In genomic region chr6:136763912-136764311, GRCm38 (mm10) we compare ENCODE assay signal across 21 mouse cellular contexts. TPM values are rescaled to one million over a fixed set of nuclear protein-coding genes. Genes with fewer than 3 reads are reported as not detected.
DNase-seq lines count a peak whose midpoint lies in the region; ATAC-seq lines count a peak whose summit lies in the region.
"Had no signal": no experiment of that assay in that cellular context is flagged by ENCODE, and none has a peak within 500 bp of the region (broad histone marks: within the 10 kb centered on the region; RNA-seq: fewer than 3 reads in every experiment).

No protein-coding gene starts in this region.

- H3K27ac ChIP-seq in heart, embryonic 10.5 days, result no peak overlapping the region
- H3K27ac ChIP-seq in hindbrain, embryonic 16.5 days (ENCODE audit: low read depth, low read length), result no peak overlapping the region
- no peak overlapping the region for H3K27ac ChIP-seq in hindbrain, embryonic 10.5 days
- no peak overlapping the region for H3K27ac ChIP-seq in midbrain, embryonic 14.5 days (replicated peaks; ENCODE audit: low read depth, low read length)
- no peak overlapping the region for H3K27ac ChIP-seq in midbrain, embryonic 15.5 days
- H3K27ac ChIP-seq in stomach, embryonic 16.5 days (ENCODE audit: low read length), result no peak overlapping the region
- H3K27ac ChIP-seq: hindbrain, embryonic 14.5 days; limb, embryonic 15.5 days; neural tube, embryonic 13.5 days had no signal

- H3K4me1 ChIP-seq in heart, embryonic 10.5 days, result peaks cover 11% of the 10 kb centered on the region; the same call in 1 of the 2 replicates
- H3K4me1 ChIP-seq in hindbrain, embryonic 16.5 days (ENCODE audit: control insufficient read depth, insufficient read depth, low read depth, low read length), result no peaks in the 10 kb centered on the region
- no peaks in the 10 kb centered on the region for H3K4me1 ChIP-seq in hindbrain, embryonic 10.5 days (replicated peaks)
- no peaks in the 10 kb centered on the region for H3K4me1 ChIP-seq in midbrain, embryonic 14.5 days (ENCODE audit: control insufficient read depth, insufficient read depth, low read length)
- no peaks in the 10 kb centered on the region for H3K4me1 ChIP-seq in midbrain, embryonic 15.5 days
- H3K4me1 ChIP-seq in stomach, embryonic 16.5 days (ENCODE audit: control insufficient read depth, insufficient read depth, low read length), result no peaks in the 10 kb centered on the region
- H3K4me1 ChIP-seq: limb, embryonic 15.5 days; neural tube, embryonic 13.5 days had no signal

- H3K9me3 ChIP-seq in heart, embryonic 10.5 days, result no peaks in the 10 kb centered on the region
- H3K9me3 ChIP-seq in hindbrain, embryonic 16.5 days (ENCODE audit: control insufficient read depth, low read length), result no peaks in the 10 kb centered on the region
- H3K9me3 ChIP-seq in hindbrain, embryonic 10.5 days, result no peaks in the 10 kb centered on the region
- no peaks in the 10 kb centered on the region for H3K9me3 ChIP-seq in midbrain, embryonic 14.5 days (ENCODE audit: control insufficient read depth, low read length)
- no peaks in the 10 kb centered on the region for H3K9me3 ChIP-seq in midbrain, embryonic 15.5 days
- H3K9me3 ChIP-seq in stomach, embryonic 16.5 days (replicated peaks; ENCODE audit: control insufficient read depth, low read length), result no peaks in the 10 kb centered on the region
- H3K9me3 ChIP-seq: limb, embryonic 15.5 days; neural tube, embryonic 13.5 days had no signal

- H3K9ac ChIP-seq in hindbrain, embryonic 16.5 days (ENCODE audit: low read depth, low read length), result no peak overlapping the region
- no peak overlapping the region for H3K9ac ChIP-seq in midbrain, embryonic 14.5 days (replicated peaks; ENCODE audit: low read length)
- H3K9ac ChIP-seq in midbrain, embryonic 15.5 days, result no peak overlapping the region
- no peak overlapping the region for H3K9ac ChIP-seq in stomach, embryonic 16.5 days (ENCODE audit: low read length)
- H3K9ac ChIP-seq: hindbrain, embryonic 14.5 days; limb, embryonic 15.5 days; neural tube, embryonic 13.5 days had no signal

- peak; percentile 75 for ATAC-seq in hindbrain, embryonic 16.5 days
- no peak for ATAC-seq in midbrain, embryonic 14.5 days (ENCODE audit: low FRiP score, low TSS enrichment)
- no peak for ATAC-seq in midbrain, embryonic 15.5 days (replicated peaks)
- ATAC-seq in stomach, embryonic 16.5 days (ENCODE audit: insufficient read depth, low FRiP score), result 0 out of 2 replicates have a peak, but pooled peaks have one; percentile 33
- ATAC-seq: activated CD4-positive, CD25-positive, alpha-beta regulatory T cell, adult 4 months had no signal

- 29% methylated on average over 1 of the region's 1 CpGs for WGBS in heart, embryonic 10.5 days
- WGBS in hindbrain, embryonic 16.5 days, result 74% methylated on average over 1 of the region's 1 CpGs
- WGBS in hindbrain, embryonic 10.5 days, result 87% methylated on average over 1 of the region's 1 CpGs
- WGBS in midbrain, embryonic 14.5 days, result 88% methylated on average over 1 of the region's 1 CpGs
- 72% methylated on average over 1 of the region's 1 CpGs for WGBS in midbrain, embryonic 15.5 days
- 41% methylated on average over 1 of the region's 1 CpGs for WGBS in stomach, embryonic 16.5 days

- DNase-seq in heart, embryonic 10.5 days (ENCODE audit: low spot score), result peak; percentile 77
- no peak for DNase-seq in heart, adult 8-10 months (ENCODE audit: low spot score)
- no peak for DNase-seq in hindbrain, embryonic 10.5 days (ENCODE audit: low spot score)
- DNase-seq in midbrain, embryonic 14.5 days, result peak; percentile 15
- no peak for DNase-seq in frontal cortex, postnatal 36 days (ENCODE audit: low spot score in 2 of 2)
- DNase-seq: adrenal gland, postnatal 36 days; gastrocnemius, postnatal 10 days; kidney, adult 2 months; kidney, postnatal 25 days; layer of hippocampus, adult 9-11 months; right cerebral cortex, postnatal 4 days; thymus, postnatal 14 days had no signal

- H3K36me3 ChIP-seq in heart, embryonic 10.5 days, result no peaks in the 10 kb centered on the region
- no peaks in the 10 kb centered on the region for H3K36me3 ChIP-seq in hindbrain, embryonic 16.5 days (ENCODE audit: control insufficient read depth, insufficient read depth, low read length)
- no peaks in the 10 kb centered on the region for H3K36me3 ChIP-seq in hindbrain, embryonic 10.5 days
- H3K36me3 ChIP-seq in midbrain, embryonic 14.5 days (ENCODE audit: control insufficient read depth, insufficient read depth, low read length), result no peaks in the 10 kb centered on the region
- no peaks in the 10 kb centered on the region for H3K36me3 ChIP-seq in midbrain, embryonic 15.5 days (replicated peaks)
- H3K36me3 ChIP-seq in stomach, embryonic 16.5 days (ENCODE audit: control insufficient read depth, insufficient read depth, low read length), result no peaks in the 10 kb centered on the region
- H3K36me3 ChIP-seq: limb, embryonic 15.5 days; neural tube, embryonic 13.5 days had no signal

- H3K27me3 ChIP-seq in heart, embryonic 10.5 days (ENCODE audit: insufficient read depth, poor library complexity, severe bottlenecking), result no peaks in the 10 kb centered on the region
- H3K27me3 ChIP-seq in hindbrain, embryonic 16.5 days (replicated peaks; ENCODE audit: control insufficient read depth, insufficient read depth, low read length), result no peaks in the 10 kb centered on the region
- no peaks in the 10 kb centered on the region for H3K27me3 ChIP-seq in hindbrain, embryonic 10.5 days (ENCODE audit: insufficient read depth, poor library complexity, severe bottlenecking)
- H3K27me3 ChIP-seq in midbrain, embryonic 14.5 days (ENCODE audit: control insufficient read depth, insufficient read depth, low read length), result no peaks in the 10 kb centered on the region
- H3K27me3 ChIP-seq in midbrain, embryonic 15.5 days (replicated peaks), result no peaks in the 10 kb centered on the region
- no peaks in the 10 kb centered on the region for H3K27me3 ChIP-seq in stomach, embryonic 16.5 days (ENCODE audit: control insufficient read depth, insufficient read depth, low read length)
- H3K27me3 ChIP-seq: limb, embryonic 15.5 days; neural tube, embryonic 13.5 days had no signal

- H3K4me3 ChIP-seq in heart, embryonic 10.5 days, result no peak overlapping the region
- H3K4me3 ChIP-seq in hindbrain, embryonic 16.5 days (ENCODE audit: low read length), result no peak overlapping the region
- no peak overlapping the region for H3K4me3 ChIP-seq in hindbrain, embryonic 10.5 days
- no peak overlapping the region for H3K4me3 ChIP-seq in midbrain, embryonic 14.5 days (replicated peaks; ENCODE audit: low read depth, low read length)
- no peak overlapping the region for H3K4me3 ChIP-seq in midbrain, embryonic 15.5 days
- no peak overlapping the region for H3K4me3 ChIP-seq in stomach, embryonic 16.5 days (replicated peaks; ENCODE audit: low read length)
- H3K4me3 ChIP-seq: erythroblast, embryonic 14.5 days; limb, embryonic 15.5 days; neural tube, embryonic 13.5 days had no signal

- no peak overlapping the region for H3K4me2 ChIP-seq in hindbrain, embryonic 16.5 days (ENCODE audit: low read length)
- no peak overlapping the region for H3K4me2 ChIP-seq in midbrain, embryonic 14.5 days (ENCODE audit: low read length)
- H3K4me2 ChIP-seq in midbrain, embryonic 15.5 days, result no peak overlapping the region
- H3K4me2 ChIP-seq in stomach, embryonic 16.5 days (ENCODE audit: low read depth, low read length), result no peak overlapping the region
- H3K4me2 ChIP-seq: hindbrain, embryonic 14.5 days; limb, embryonic 15.5 days; neural tube, embryonic 13.5 days had no signal

RNA-seq across cellular contexts. Expression of gene Gucy2c, which starts 17.7 kb away (rescaled TPM):
- polyA plus RNA-seq in heart, embryonic 10.5 days (2016; fragmentation: Nextera tagmentation; extraction: Ambion mirVana), result 0.10 TPM in 1 of 2 replicates, not detected in the other
- not detected for total RNA-seq in heart, adult 8-10 months (2022)
- polyA plus RNA-seq in hindbrain, embryonic 16.5 days (2015; fragmentation: Nextera tagmentation; extraction: Ambion mirVana), result 0.10 and 0.19 TPM in 2 replicates
- 0.05 and 0.11 TPM in 2 replicates for polyA plus RNA-seq in hindbrain, embryonic 10.5 days (2016; fragmentation: Nextera tagmentation; extraction: Ambion mirVana)
- polyA plus RNA-seq in midbrain, embryonic 14.5 days (2014; fragmentation: Nextera tagmentation; extraction: Ambion mirVana), result 0.62 and 1.1 TPM in 2 replicates
- polyA plus RNA-seq in midbrain, embryonic 15.5 days (2015; fragmentation: Nextera tagmentation; extraction: Ambion mirVana), result 0.97 and 1.6 TPM in 2 replicates
- polyA plus RNA-seq in stomach, embryonic 16.5 days (2015; fragmentation: Nextera tagmentation; extraction: Ambion mirVana), result 8.5 and 8.7 TPM in 2 replicates
- total RNA-seq: adrenal gland, postnatal 36 days; gastrocnemius, postnatal 10 days; monocyte, adult 5-6 weeks had no signal
- polyA plus RNA-seq: activated CD4-positive, CD25-positive, alpha-beta regulatory T cell, adult 4 months; erythroblast, embryonic 14.5 days had no signal

RNA-seq across cellular contexts. Expression of gene Hist4h4, which starts 40.3 kb away (rescaled TPM):
- polyA plus RNA-seq in heart, embryonic 10.5 days (2016; fragmentation: Nextera tagmentation; extraction: Ambion mirVana), result 0.25 and 0.63 TPM in 2 replicates
- 1 to 10 TPM; 5.9 to 8.4 (median 6.9) TPM for total RNA-seq in heart, adult 8-10 months (2022)
- 0.35 and 0.54 TPM in 2 replicates for polyA plus RNA-seq in hindbrain, embryonic 16.5 days (2015; fragmentation: Nextera tagmentation; extraction: Ambion mirVana)
- 0.65 and 0.78 TPM in 2 replicates for polyA plus RNA-seq in hindbrain, embryonic 10.5 days (2016; fragmentation: Nextera tagmentation; extraction: Ambion mirVana)
- 1.2 TPM in 2 replicates for polyA plus RNA-seq in midbrain, embryonic 14.5 days (2014; fragmentation: Nextera tagmentation; extraction: Ambion mirVana)
- polyA plus RNA-seq in midbrain, embryonic 15.5 days (2015; fragmentation: Nextera tagmentation; extraction: Ambion mirVana), result 0.77 and 0.87 TPM in 2 replicates
- polyA plus RNA-seq in stomach, embryonic 16.5 days (2015; fragmentation: Nextera tagmentation; extraction: Ambion mirVana), result 0.83 and 0.89 TPM in 2 replicates

RNA-seq across cellular contexts. Expression of gene H2afj, which starts 44.1 kb away (rescaled TPM):
- 81.5 and 88.2 TPM in 2 replicates for polyA plus RNA-seq in heart, embryonic 10.5 days (2016; fragmentation: Nextera tagmentation; extraction: Ambion mirVana)
- total RNA-seq in heart, adult 8-10 months (2022), result 10 to 100 TPM; 20.6 to 35.7 (median 31.6) TPM
- polyA plus RNA-seq in hindbrain, embryonic 16.5 days (2015; fragmentation: Nextera tagmentation; extraction: Ambion mirVana), result 101 and 104 TPM in 2 replicates
- 105 and 120 TPM in 2 replicates for polyA plus RNA-seq in hindbrain, embryonic 10.5 days (2016; fragmentation: Nextera tagmentation; extraction: Ambion mirVana)
- polyA plus RNA-seq in midbrain, embryonic 14.5 days (2014; fragmentation: Nextera tagmentation; extraction: Ambion mirVana), result 101 and 116 TPM in 2 replicates
- 98.3 and 103 TPM in 2 replicates for polyA plus RNA-seq in midbrain, embryonic 15.5 days (2015; fragmentation: Nextera tagmentation; extraction: Ambion mirVana)
- 180 and 196 TPM in 2 replicates for polyA plus RNA-seq in stomach, embryonic 16.5 days (2015; fragmentation: Nextera tagmentation; extraction: Ambion mirVana)

Comparison
In these comparisons a context has a peak if more than half of its experiments do, and no peak if none do; other contexts are left out.
1. DNase-seq: peak in heart, embryonic 10.5 days (single experiment) and midbrain, embryonic 14.5 days (single experiment); none in heart, adult 8-10 months (single experiment), hindbrain, embryonic 10.5 days (single experiment) and frontal cortex, postnatal 36 days (0 of 2).
2. ATAC-seq: peak in hindbrain, embryonic 16.5 days (single experiment) and stomach, embryonic 16.5 days (single experiment); none in midbrain, embryonic 14.5 days (single experiment) and midbrain, embryonic 15.5 days (single experiment).